Mouse (Mus musculus) megakaryocyte-erythroid progenitor cell, adult 5-6 weeks (primary cell): ENCODE results near the gene Mfsd4b2. TPM values are rescaled to one million over a fixed set of nuclear protein-coding genes. Genes with fewer than 3 reads are reported as not detected.
"Not testable (repeated sequence)": the region's sequence is repeated elsewhere in the genome, so short reads cannot be mapped to it uniquely, and the experiment has no call there.

Experiments
- ATAC-seq: replicated peaks from 2 replicates; pipeline ENCODE4 v1.8.0; 2016; ENCODE audit warnings: mild to moderate bottlenecking, inconsistent platforms; ENCODE audit not compliant: severe bottlenecking, poor library complexity, low FRiP score, low TSS enrichment
- total RNA-seq, 2 experiments: library from RNA; stranded (forward) in 1 of 2; stranded (reverse) in 1 of 2; fragments of 200-1000, 215-1000 nt in 1 of 2; fragments of >200 nt in 1 of 2; fragmentation: Nextera tagmentation in 1 of 2; gene quantifications; 2 replicates each; pipeline ENCODE4 v1.2.3; 2014 to 2017

Gene Mfsd4b2
- total RNA-seq (2014; fragmentation: Nextera tagmentation) (not detected in 2 replicates), total RNA-seq (2017) (not detected in 2 replicates)

DNA sequence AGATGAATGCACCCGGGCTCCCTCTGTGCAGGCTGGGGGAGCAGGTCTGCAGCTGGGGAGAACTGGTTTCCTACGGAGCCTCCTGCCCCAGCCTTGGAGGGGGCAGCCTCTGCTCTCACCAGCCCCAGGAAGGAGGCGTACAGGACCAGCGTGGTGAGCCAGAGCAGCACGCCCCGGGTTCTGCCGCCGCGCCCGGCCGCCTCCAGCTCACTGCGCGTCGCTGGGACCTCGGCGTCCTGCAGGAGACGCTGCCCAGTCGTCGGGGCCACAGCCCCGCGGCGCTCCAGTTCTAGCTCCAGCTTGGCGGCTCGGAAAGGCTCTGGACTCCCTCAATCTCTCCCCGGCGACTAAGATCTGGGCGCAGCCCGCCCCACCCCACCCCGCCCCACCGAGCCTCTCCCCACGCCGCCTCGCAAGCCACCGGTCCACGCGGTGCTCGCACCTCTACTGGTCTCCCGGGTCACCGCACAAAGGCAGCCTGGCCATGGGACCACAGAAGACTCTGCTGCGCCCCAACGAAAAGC, at the start of gene Mfsd4b2:
TSS of gene Mfsd4b2 (minus strand) at position 308 of the 524 bp plus-strand sequence.
- no peak for ATAC-seq

GRCm38 (mm10) chr10:39975771-39976170, 49.0 kb upstream of the Mfsd4b2 start:
- ATAC-seq: no peak

DNA sequence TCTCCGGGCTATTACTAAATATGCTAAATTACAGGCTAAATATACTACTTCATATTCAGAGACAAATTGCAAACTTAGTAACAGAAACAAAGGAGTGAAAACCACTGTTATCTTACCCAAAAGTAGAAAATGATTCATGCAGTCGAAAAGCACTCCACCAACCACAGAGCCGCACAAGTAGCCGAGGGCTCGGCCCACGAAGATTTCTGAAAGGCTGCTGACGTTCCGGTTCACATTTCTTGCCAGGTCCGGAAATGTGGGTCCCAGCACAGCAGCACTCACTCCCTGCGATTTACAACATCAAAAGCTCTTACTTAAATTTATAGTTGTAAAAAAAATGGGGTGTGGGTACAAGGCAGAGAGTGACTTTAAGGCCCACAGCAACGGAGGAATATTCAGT, 48.3 kb upstream of the Mfsd4b2 start:
- ATAC-seq: no peak

GRCm38 (mm10) chr10:39967512-39967911, 40.8 kb upstream of the Mfsd4b2 start:
- ATAC-seq: no peak

DNA sequence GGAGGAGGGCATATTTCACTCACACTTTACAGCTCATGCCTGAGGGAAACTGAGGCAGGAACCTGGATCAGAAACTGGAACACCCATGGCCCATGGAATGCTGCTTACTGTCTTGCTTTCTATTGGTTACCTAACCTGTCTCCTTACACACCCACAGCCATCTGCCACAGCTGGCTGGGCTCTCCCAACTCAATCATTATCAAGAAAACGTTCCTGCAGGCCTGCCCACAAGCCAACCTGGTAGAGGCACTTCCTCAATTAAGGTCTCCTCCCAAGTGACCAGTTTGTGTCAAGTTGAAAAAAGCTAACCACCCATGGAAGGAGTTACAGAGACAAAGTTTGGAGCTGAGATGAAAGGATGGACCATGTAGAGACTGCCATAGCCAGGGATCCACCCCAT, 35.2 kb upstream of the Mfsd4b2 start:
- ATAC-seq: no peak

- ATAC-seq: no peak
These were observed 33.7 kb upstream of the Mfsd4b2 start for GRCm38 (mm10) chr10:39960441-39960822.

DNA sequence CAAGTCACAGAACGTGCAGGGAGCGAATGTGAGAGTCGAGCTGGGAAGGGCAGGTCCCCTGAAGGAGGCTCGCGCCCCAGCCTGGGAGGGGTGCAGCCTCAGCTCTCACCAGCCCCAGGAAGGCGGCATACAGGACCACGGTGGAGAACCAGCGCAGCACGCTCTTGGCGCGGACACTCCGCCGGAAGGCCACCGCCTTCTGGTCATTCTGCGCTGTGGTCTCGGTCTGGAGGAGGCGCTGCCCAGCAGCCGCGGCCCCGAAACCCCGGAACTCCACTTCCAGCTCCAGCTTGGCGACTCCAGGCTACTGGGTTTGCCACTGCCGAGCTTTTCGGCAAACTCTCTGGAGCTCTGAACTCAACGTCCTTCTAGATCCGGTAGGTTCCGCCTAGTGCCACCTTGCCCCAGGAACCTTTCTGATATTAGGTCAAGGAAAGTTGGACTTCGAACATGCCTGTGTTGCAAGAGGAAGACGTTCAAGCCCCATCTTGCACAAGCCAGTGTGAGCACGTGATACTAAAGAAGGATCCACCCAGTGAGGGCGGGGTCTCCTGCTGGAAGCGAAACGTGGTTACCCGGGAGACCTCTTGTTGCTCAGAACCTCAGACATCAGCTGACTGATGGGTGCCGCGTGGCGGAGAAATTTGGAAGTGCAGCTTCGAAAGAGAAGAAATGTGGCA, 33.2 kb upstream of the Mfsd4b2 start, which contains the start of gene Mfsd4b3:
TSS of gene Mfsd4b3 (minus strand) at position 393 of the 680 bp plus-strand sequence.
- peak; percentile 99 for ATAC-seq

DNA sequence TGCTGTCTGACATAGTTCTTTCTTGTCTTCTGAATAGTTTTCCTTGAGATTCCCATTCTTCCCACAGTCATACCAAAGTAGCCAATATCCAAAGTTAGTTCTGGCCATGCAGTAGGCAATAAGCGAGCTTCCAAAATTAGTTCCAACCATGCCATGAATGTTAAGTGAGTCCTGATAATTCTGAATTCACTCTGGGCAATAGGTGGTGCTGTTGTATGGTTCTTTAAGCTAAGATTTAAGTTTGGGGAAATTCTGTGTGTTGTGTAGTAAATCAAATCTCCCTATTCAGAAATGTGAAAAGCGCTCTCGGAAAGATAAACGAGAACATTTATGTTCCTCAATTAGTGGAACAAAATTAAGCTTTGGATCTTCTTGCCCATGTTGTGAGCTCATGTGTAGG, 31.5 kb upstream of the Mfsd4b2 start:
- ATAC-seq: no peak

DNA sequence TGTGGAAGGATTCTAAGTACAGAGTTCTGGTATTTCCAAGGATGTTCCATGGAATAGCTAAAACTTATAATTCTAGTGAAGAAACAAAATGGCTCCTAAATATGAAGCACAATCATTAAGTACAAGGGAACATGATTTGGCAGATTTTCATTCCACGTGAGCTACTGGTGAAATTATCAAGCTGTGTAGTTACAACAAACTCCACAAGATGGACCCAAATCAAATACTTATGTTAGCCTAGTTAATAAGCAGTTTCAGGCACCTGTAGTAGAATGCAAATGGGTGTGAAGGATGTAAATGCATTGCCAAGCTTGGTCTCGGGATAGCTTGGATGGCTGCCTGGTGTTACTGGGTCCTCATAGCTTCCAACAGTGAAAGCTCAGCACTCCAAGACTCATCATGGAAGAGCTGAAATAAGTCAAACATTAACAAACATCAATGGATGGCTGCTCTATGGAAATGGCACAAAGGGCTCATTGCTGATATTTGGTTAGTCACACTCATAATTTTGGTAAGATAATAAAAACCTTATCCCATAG, 29.7 kb upstream of the Mfsd4b2 start:
- ATAC-seq: no peak

DNA sequence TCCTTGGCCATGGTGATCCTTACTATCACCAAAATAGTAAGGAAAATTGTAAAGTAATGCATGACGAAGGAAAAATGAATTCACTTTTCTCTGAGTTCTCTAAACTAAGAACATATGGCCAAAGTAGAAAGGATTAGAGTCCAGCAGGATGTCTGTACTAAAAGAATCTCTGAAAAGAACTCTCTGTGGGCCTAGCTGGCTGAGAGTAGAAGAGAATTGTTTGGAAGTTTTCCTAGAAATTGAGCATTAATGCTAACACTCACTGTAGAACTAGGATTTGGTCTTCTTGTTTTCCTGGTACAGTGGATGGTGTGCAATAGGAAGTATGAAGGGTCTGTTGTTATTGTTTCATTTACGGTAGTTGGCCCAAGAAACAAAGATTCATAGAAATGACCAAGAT, 28.4 kb upstream of the Mfsd4b2 start:
- no peak for ATAC-seq

DNA sequence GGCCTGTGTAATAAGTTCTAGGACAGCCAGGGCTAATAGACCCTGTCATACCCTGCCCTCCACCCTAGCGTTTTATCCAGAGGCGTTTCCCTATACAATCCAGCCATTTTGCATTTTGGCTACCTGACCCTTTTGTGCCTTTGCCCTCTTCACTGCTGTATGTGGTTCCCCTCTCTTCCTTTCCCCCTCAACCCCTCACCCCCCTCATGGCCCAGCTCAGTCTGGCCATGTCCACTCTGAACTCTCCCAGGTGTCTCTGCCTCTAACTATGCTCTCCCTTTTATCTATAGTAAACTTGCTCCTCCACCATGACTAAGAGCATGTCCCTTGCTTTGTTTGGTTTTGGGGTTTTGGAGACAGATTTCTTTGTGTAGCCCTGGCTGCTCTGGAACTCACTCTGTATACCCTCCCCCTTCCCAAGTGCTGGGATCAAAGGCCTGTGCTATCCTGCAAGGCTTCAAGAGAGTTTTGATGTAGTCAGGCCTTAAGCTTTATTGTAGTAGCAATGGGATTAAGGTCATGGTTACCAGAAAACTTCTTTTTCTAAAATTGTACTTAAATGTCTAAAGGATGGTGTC, 22.7 kb upstream of the Mfsd4b2 start:
- ATAC-seq: no peak

DNA sequence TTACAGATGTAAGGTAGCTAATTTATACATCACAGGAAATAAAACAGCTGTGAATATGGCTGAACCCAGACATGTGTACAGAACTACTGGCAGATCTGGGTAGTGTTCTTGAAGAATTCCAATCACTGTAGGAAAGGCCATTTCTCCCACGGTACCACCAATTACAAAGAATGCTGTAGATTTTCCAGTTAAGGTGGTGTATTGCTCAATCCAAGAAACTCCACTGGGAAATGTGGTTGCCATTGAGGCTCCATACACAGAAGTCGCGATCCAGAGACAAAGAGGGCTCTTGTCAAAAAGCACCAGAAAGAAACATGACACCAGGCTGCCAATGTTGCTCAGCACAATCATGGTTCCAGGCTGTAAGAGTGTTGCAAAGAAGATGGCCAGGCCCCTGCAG, 20.5 kb upstream of the Mfsd4b2 start:
- not testable (repeated sequence) for ATAC-seq

- peak; percentile 55; the same call in 1 of the 2 replicates for ATAC-seq
These were observed 9.8 kb upstream of the Mfsd4b2 start for GRCm38 (mm10) chr10:39936553-39936952.

DNA sequence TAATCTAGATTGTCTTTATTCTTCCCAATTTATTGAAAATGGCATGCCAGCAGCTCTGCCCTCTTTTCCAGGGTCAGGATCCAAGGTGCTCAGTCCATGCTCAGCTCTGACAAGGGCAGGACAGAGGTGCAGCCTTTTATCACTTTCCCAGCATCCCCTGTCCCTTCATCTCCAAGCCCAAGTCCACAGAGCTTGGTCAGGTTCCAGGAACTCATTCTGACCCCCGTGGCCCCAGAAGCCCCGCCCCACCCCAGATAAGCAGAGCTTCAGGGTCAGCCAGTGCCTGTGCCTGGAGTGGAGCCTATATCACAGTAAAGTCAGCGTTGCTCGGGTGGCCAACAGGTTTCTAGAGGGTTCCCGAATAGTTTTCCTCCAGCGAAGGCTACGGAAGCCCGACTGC, 2.2 kb downstream of the Mfsd4b2 start:
- not testable (repeated sequence) for ATAC-seq

- no peak for ATAC-seq
These were observed 14.1 kb downstream of the Mfsd4b2 start for GRCm38 (mm10) chr10:39912616-39913015.

DNA sequence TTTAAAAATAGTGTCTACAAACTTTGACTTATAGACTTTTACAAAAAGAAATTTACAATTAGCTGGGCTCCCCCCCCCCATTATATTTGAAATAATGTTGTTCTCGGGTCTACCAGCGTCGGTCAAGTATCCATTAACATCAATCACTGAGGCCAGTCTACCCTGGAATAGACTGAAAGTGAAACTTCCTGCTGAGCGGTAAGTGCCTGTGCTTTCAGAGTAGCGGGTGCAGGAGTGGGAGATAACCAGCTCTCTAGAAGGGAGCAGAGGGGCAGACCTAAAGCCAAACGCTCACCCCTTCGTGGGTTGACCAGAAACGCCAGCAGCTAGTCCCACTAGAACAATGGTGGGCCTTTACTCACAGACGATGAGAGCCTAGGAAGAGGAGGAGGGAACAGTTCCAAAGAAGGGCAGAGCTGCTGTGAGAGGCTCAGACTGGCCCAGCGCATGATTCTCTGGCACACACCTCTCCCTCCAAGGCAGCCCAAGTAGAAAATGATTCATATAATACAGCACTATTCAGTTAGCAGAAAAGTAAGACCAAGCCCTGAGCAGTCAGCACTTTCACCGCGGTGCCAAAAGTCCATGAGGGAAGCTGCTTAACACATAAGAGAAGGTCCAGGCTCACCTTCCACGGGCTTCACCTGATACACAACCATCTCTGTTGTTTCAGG, 17.8 kb downstream of the Mfsd4b2 start:
- ATAC-seq: 0 out of 2 replicates have a peak, but pooled peaks have one; percentile 52

DNA sequence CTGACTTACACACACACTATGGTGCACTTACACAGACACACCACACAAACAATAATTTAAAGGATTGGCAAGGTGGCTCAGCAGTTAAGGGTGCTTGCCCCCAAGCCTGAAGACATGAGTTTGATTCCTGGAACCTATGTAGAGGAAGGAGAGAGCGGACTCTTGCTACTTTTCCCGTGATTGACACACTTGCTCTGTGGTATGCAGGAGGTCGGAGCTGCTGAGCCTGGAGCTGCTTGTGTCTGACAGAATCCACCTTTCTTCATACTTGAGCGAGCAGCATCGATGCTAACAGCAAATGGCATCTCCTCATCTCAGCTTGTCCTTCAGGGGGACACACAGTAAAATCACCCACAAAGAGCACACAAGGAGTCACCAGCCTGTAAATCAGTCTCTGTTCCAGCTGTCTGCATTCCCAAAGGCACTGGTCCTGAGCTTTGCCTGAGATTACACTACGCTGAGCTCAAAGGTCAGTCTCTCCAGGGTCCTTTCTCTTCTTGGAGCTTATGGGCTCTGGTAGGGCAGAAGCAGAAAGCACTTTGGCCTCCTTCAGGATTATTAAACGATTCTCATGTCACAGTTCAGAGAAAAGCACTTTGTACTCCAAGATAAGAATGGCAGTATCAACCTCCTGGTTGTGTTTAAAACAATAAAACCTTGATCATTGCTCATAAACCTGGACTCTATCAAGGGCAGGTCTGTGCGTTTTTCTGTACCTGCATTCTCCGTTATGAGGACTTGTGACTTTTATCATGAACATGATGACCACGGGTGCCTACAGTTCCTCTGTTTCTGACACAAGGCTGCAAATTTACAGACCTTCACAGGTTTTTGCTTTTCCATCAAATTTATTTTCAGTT, 19.7 kb downstream of the Mfsd4b2 start:
- ATAC-seq: no peak

DNA sequence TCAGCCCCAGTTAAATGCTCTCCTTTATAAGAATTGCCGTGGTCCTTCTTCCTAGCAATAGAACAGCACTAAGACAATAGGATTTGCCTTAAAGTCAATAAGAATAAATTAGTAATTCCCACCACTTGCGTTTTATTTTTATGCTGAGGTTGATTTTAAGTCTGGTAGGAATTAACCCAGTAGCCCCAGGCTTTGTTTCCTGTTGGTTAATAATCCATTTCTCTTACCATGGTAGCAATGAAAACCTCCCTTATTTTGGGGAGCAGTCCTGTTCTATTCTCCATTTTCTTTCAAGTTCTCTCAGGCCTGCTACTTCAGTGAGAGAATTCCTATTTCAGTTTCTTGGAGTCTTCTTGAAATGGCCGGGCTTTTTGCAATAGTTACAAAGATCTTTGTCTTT, 22.5 kb downstream of the Mfsd4b2 start:
- ATAC-seq: no peak

DNA sequence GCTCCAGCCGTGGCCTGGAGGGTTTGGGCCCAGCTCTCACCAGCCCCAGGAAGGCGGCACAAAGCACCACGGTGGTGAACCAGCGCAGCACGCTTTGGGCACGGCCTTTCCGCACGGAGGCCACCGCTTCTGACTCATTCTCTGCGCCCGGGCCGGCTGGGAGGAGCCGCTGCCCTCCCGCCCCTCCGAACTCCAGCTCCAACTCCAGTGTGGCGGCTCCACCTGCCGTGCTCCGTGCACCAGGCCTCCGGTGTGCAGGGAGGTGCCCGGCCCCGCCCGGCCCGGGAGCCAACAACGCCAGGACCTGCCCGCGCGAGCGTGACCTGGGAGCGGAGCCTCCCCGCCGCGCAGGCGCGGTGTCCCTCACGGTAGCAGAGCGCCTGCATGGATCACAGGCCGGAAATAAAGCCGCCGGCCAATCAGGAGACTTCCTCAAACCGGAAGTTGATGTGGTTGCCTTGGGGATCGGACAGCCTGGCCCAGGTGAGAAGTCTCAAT, 27.8 kb downstream of the Mfsd4b2 start, which contains the start of gene Mfsd4b4:
TSS of gene Mfsd4b4 (minus strand) at position 365 of the 498 bp plus-strand sequence.
- peak; percentile 95 for ATAC-seq
